In genomic region chr9:60067241-60067640, GRCm38 (mm10) we compare ENCODE assay signal across 14 mouse cellular contexts.
"Had no signal": no experiment of that assay in that cellular context is flagged by ENCODE, and none has a peak within 500 bp of the region (broad histone marks: within the 10 kb centered on the region; RNA-seq: fewer than 3 reads in every experiment).

No protein-coding gene starts in this region.

- DNase-seq: lung, adult 18-20 months; lung, embryonic 14.5 days; lung, postnatal 10 days; lung, postnatal 4 days; retina, postnatal 1 day; right cerebral cortex, adult 18-20 months; right cerebral cortex, postnatal 25 days; right cerebral cortex, postnatal 4 days; spleen, adult 18-20 months; thymus, adult 18-20 months; thymus, postnatal 14 days; thymus, postnatal 36 days had no signal

- ATAC-seq: midbrain, embryonic 13.5 days; midbrain, embryonic 15.5 days had no signal
